Mouse (Mus musculus): ENCODE results near the gene Cfap61.

Gene Cfap61

GRCm38 (mm10) chr2:145949475-145950068 lies 15.0 kb downstream of the Cfap61 start:
- no peak for ATAC-seq (ENCODE audit: low TSS enrichment)

- ATAC-seq (ENCODE audit: low TSS enrichment): no peak
Measured at GRCm38 (mm10) chr2:145950239-145950638, 15.7 kb downstream of the Cfap61 start.

GRCm38 (mm10) chr2:145952726-145953125 lies 18.1 kb downstream of the Cfap61 start:
- ATAC-seq (ENCODE audit: low TSS enrichment): no peak

GRCm38 (mm10) chr2:145955844-145956243 lies 21.3 kb downstream of the Cfap61 start:
- ATAC-seq (ENCODE audit: low TSS enrichment): no peak

- ATAC-seq (ENCODE audit: low TSS enrichment): no peak
Measured at GRCm38 (mm10) chr2:145956318-145956717, 21.7 kb downstream of the Cfap61 start.

- ATAC-seq (ENCODE audit: low TSS enrichment): peak; percentile 85
Measured at GRCm38 (mm10) chr2:145957450-145957849, 22.9 kb downstream of the Cfap61 start.

- ATAC-seq (ENCODE audit: low TSS enrichment): no peak
Measured at GRCm38 (mm10) chr2:145958097-145958496, 23.5 kb downstream of the Cfap61 start.

- ATAC-seq (ENCODE audit: low TSS enrichment): no peak
Measured at GRCm38 (mm10) chr2:145958551-145958950, 24.0 kb downstream of the Cfap61 start.

GRCm38 (mm10) chr2:145961861-145962260 lies 27.3 kb downstream of the Cfap61 start:
- no peak for ATAC-seq (ENCODE audit: low TSS enrichment)

- no peak for ATAC-seq (ENCODE audit: low TSS enrichment)
Measured at GRCm38 (mm10) chr2:145970751-145971150, 36.2 kb downstream of the Cfap61 start.

GRCm38 (mm10) chr2:145971237-145972010 lies 36.8 kb downstream of the Cfap61 start:
- no peak for ATAC-seq (ENCODE audit: low TSS enrichment)

- ATAC-seq (ENCODE audit: low TSS enrichment): no peak
Measured at GRCm38 (mm10) chr2:145972571-145972970, 38.0 kb downstream of the Cfap61 start.

GRCm38 (mm10) chr2:145979616-145980015 lies 45.0 kb downstream of the Cfap61 start:
- no peak for ATAC-seq (ENCODE audit: low TSS enrichment)

GRCm38 (mm10) chr2:145980881-145981280 lies 46.3 kb downstream of the Cfap61 start:
- no peak for ATAC-seq (ENCODE audit: low TSS enrichment)

- ATAC-seq (ENCODE audit: low TSS enrichment): no peak
Measured at GRCm38 (mm10) chr2:145981699-145982112, 47.1 kb downstream of the Cfap61 start.

- no peak for ATAC-seq (ENCODE audit: low TSS enrichment)
Measured at GRCm38 (mm10) chr2:145982317-145983045, 47.9 kb downstream of the Cfap61 start.

GRCm38 (mm10) chr2:145987757-145988156 lies 53.2 kb downstream of the Cfap61 start:
- ATAC-seq (ENCODE audit: low TSS enrichment): no peak

GRCm38 (mm10) chr2:145990446-145990845 lies 55.9 kb downstream of the Cfap61 start:
- ATAC-seq (ENCODE audit: low TSS enrichment): no peak

- ATAC-seq (ENCODE audit: low TSS enrichment): no peak
Measured at GRCm38 (mm10) chr2:145996472-145996871, 61.9 kb downstream of the Cfap61 start.

- ATAC-seq (ENCODE audit: low TSS enrichment): no peak
Measured at GRCm38 (mm10) chr2:145997956-145998525, 63.5 kb downstream of the Cfap61 start.

- ATAC-seq (ENCODE audit: low TSS enrichment): no peak
Measured at GRCm38 (mm10) chr2:146008801-146009200, 74.2 kb downstream of the Cfap61 start.

- ATAC-seq (ENCODE audit: low TSS enrichment): no peak
Measured at GRCm38 (mm10) chr2:146009596-146010349, 75.2 kb downstream of the Cfap61 start.
